Comparison of ENCODE assay signal across 13 mouse cellular contexts in genomic region chr14:80979475-80979874, GRCm38 (mm10).
A peak's percentile ranks its signal among the peaks of the same experiment; 100 is the strongest.
DNase-seq lines count a peak whose midpoint lies in the region; ATAC-seq lines count a peak whose summit lies in the region.
"Had no signal": no experiment of that assay in that cellular context is flagged by ENCODE, and none has a peak within 500 bp of the region (broad histone marks: within the 10 kb centered on the region; RNA-seq: fewer than 3 reads in every experiment).

No protein-coding gene starts in this region.

- H3K4me1 ChIP-seq in lung, embryonic 16.5 days (replicated peaks; ENCODE audit: control insufficient read depth, insufficient read depth, low read length): peaks cover 4% of the 10 kb centered on the region

- H3K4me3 ChIP-seq in lung, embryonic 16.5 days (ENCODE audit: low read length): no peak overlapping the region
- H3K4me3 ChIP-seq: left cerebral cortex, adult 2 months had no signal

- ATAC-seq in lung, embryonic 16.5 days (ENCODE audit: low read depth): peak; percentile 43; the same call in 1 of the 2 replicates
- ATAC-seq: intestine, postnatal 0 days had no signal

- WGBS in lung, embryonic 16.5 days: 34% methylated on average over 5 of the region's 5 CpGs

- intact Hi-C loops in heart, postnatal 10 days (cut with DNase I): no loop called here

- no peaks in the 10 kb centered on the region for H3K36me3 ChIP-seq in lung, embryonic 16.5 days (ENCODE audit: control insufficient read depth, insufficient read depth, low read length)

- peak; percentile 5 for DNase-seq in heart, postnatal 4 days
- DNase-seq in heart, postnatal 10 days: no peak
- DNase-seq in lung, postnatal 36 days: no peak
- DNase-seq in adrenal gland, postnatal 25 days: peak; percentile 13
- peak; percentile 34 for DNase-seq in mesoderm, embryonic 11.5 days (ENCODE audit: low read depth, low spot score)
- DNase-seq in testis, postnatal 14 days (ENCODE audit: low spot score): no peak
- DNase-seq: cerebellum, postnatal 36 days; lung, adult 2 months; thymus, adult 18-20 months had no signal

- no peak overlapping the region for H3K27ac ChIP-seq in lung, embryonic 16.5 days (ENCODE audit: low read length)
- H3K27ac ChIP-seq: left cerebral cortex, adult 2 months had no signal

- no peak overlapping the region for H3K4me2 ChIP-seq in lung, embryonic 16.5 days (ENCODE audit: low read depth, low read length)

- H3K9me3 ChIP-seq in lung, embryonic 16.5 days (ENCODE audit: control insufficient read depth, low read length): no peaks in the 10 kb centered on the region

- no peaks in the 10 kb centered on the region for H3K27me3 ChIP-seq in lung, embryonic 16.5 days (ENCODE audit: control insufficient read depth, insufficient read depth, low read depth, low read length)
- H3K27me3 ChIP-seq: CH12.LX had no signal

- H3K9ac ChIP-seq in lung, embryonic 16.5 days (ENCODE audit: low read length): no peak overlapping the region

Comparison
In these comparisons a context has a peak if more than half of its experiments do, and no peak if none do; other contexts are left out.
1. DNase-seq: peak in heart, postnatal 4 days (single experiment), adrenal gland, postnatal 25 days (single experiment) and mesoderm, embryonic 11.5 days (single experiment); none in heart, postnatal 10 days (0 of 2), lung, postnatal 36 days (single experiment) and testis, postnatal 14 days (single experiment).